Mouse (Mus musculus) small intestine, adult 2 months (tissue): ENCODE measurements around the gene Cyp24a1. TPM values are rescaled to one million over a fixed set of nuclear protein-coding genes. Genes with fewer than 3 reads are reported as not detected.

Experiments used
- H3K27ac ChIP-seq: fragments of 200-500 bp; 2 replicates; pipeline ENCODE4 v1.5.1; 2012; ENCODE audit warnings: low read depth, low read length, control low read depth, inconsistent platforms; ENCODE audit not compliant: insufficient read depth
- H3K27me3 ChIP-seq: fragments of 200-500 bp; 2 replicates; pipeline ENCODE4 v1.6.1; 2012; ENCODE audit warnings: mild to moderate bottlenecking, moderate library complexity, low read length, inconsistent platforms; ENCODE audit not compliant: control insufficient read depth, insufficient read depth
- H3K36me3 ChIP-seq: fragments of 200-500 bp; 2 replicates; pipeline ENCODE4 v1.6.1; 2012; ENCODE audit warnings: mild to moderate bottlenecking, low read length, control low read depth, inconsistent platforms; ENCODE audit not compliant: control insufficient read depth, insufficient read depth
- H3K4me1 ChIP-seq: fragments of 200-500 bp; 2 replicates; pipeline ENCODE4 v1.6.1; 2012; ENCODE audit warnings: low read length, inconsistent platforms, mixed read lengths; ENCODE audit not compliant: control insufficient read depth, insufficient read depth, insufficient read length
- H3K4me3 ChIP-seq: fragments of 200-500 bp; 2 replicates; pipeline ENCODE4 v1.5.1; 2012; ENCODE audit warnings: low read depth, mild to moderate bottlenecking, control low read depth, inconsistent platforms, low read length, moderate library complexity
- CTCF ChIP-seq: fragments of 200-500 bp; IDR thresholded peaks from 2 replicates; pipeline ENCODE4 v1.5.1; 2012; ENCODE audit warnings: low read depth, mild to moderate bottlenecking, control low read depth, inconsistent platforms, low read length, moderate library complexity, mixed read lengths; ENCODE audit not compliant: insufficient replicate concordance, insufficient read length; ENCODE audit errors: extremely low read depth
- POLR2A ChIP-seq: fragments of 200-500 bp; IDR thresholded peaks from 2 replicates; pipeline ENCODE4 v1.6.1; 2012; ENCODE audit warnings: low read depth, mild to moderate bottlenecking, control low read depth, inconsistent platforms, low read length, moderate library complexity
- WGBS: fragments of 180-500 bp; shearing (Covaris S2); methylation state at CpG from one replicate; pipeline ENCODE4 v1.1.7; 2018; 5-methylcytosine and 5-hydroxymethylcytosine counted together
- polyA plus RNA-seq: library from polyadenylated mRNA; depleted of rRNA; stranded (reverse); fragments of >200 nt; gene quantifications from 2 replicates; pipeline ENCODE4 v1.2.3, GENCODE M21; 2012

The Cyp24a1 gene
- polyA plus RNA-seq, 1 experiment = not detected

- Histone ChIP-seq H3K36me3 (peaks cover 17% of the 10 kb centered on the region), H3K4me1 (peaks cover 5% of the 10 kb centered on the region; the same call in 1 of the 2 replicates), H3K27me3 (no peaks in the 10 kb centered on the region), H3K4me3 (no peak overlapping the region), H3K27ac (no peak overlapping the region)
- 77% methylated on average over 12 of the region's 12 CpGs for WGBS
- TF ChIP-seq CTCF = no peak
- no peak for TF ChIP-seq POLR2A
These were observed 16.8 kb upstream of the Cyp24a1 start for GRCm38 (mm10) chr2:170513756-170514155.

- H3K4me3 ChIP-seq = peak overlapping the region; percentile 84
- TF ChIP-seq CTCF (peak; percentile 99), POLR2A (0 out of 2 replicates have a peak, but pooled peaks have one; percentile 14)
- no peaks in the 10 kb centered on the region for H3K27me3 ChIP-seq
- peaks cover 5% of the 10 kb centered on the region; the same call in 1 of the 2 replicates for H3K4me1 ChIP-seq
- H3K36me3 ChIP-seq = peaks cover 2% of the 10 kb centered on the region
- under 1% methylated on average over 69 of the region's 69 CpGs for WGBS
- H3K27ac ChIP-seq = peak overlapping the region; percentile 68
These were observed 14.3 kb upstream of the Cyp24a1 start for GRCm38 (mm10) chr2:170511073-170511891.

DNA sequence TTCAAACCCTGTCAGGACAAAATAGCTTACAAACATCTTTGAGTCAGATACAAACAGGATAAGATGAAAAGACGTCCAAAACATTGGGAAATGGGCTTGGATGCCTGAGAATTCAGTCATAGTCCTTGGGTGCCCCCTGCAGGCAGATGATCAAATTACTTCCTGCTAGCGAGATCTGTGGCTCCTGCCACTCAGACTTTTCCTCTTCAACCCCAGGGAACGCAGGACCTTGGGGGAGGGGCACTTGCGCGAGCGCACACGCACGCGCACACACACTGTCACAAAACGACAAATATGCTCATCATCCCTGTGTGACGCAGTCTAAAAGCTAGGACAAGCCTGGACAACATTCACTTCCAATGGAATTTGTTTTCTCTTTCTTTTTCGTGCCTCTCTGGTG, 11.9 kb upstream of the Cyp24a1 start:
- no peak for TF ChIP-seq POLR2A
- peak; percentile 70; the same call in 1 of the 2 replicates for TF ChIP-seq CTCF
- Histone ChIP-seq H3K4me3 (peak overlapping the region; percentile 53), H3K27me3 (no peaks in the 10 kb centered on the region)

DNA sequence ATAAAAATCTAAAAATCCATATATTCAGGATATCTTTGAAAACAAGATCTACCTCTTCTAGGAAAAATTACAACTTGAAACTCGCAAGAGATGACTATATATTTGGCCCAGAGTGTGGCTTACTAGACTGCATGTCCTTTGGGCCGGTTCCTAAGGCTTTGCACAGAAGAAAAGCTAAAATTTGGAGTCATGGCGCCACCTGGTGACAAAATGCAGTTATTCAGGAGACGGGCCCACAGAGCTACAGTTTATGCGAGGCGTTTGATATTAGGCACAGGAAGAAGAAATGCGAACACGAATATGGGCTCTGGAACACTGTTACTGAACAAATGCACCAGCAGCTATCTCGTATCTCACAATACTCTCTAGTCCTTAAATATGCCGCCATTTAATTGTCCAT, 10.8 kb upstream of the Cyp24a1 start:
- H3K4me3 ChIP-seq = no peak overlapping the region
- 3% methylated on average over 10 of the region's 10 CpGs for WGBS
- no peak overlapping the region for H3K27ac ChIP-seq
- TF ChIP-seq CTCF = peak; percentile 70; the same call in 1 of the 2 replicates
- TF ChIP-seq POLR2A = no peak
- 0 out of 2 replicates have a peak, but pooled peaks cover 4% of the 10 kb centered on the region for H3K27me3 ChIP-seq
- H3K36me3 ChIP-seq = no peaks in the 10 kb centered on the region
- peaks cover 3% of the 10 kb centered on the region; the same call in 1 of the 2 replicates for H3K4me1 ChIP-seq

More for the DNA sequence above, 11.9 kb upstream of the Cyp24a1 start:
- Histone ChIP-seq H3K4me1 (peaks cover 5% of the 10 kb centered on the region; the same call in 1 of the 2 replicates), H3K36me3 (no peaks in the 10 kb centered on the region), H3K27ac (no peak overlapping the region)
- 2% methylated on average over 12 of the region's 12 CpGs for WGBS

DNA sequence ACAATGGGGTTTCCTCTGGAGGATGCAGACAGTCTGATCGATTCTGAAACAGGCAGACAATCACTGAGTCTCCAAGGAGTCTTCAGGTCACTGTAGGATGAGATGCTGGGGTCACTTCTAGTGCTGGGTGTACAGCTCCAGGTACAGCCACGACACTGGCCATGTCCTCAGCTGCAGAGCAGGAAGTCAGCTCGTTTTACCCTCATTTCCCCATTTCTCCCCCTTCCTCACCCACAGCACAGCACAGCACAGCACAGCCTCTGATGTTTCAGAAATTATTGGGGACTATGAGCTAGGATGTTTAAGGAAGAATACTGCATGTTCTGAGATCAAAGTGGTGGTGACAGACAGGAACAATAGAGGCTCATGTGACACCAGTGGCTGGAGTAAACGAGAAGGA, 7.0 kb upstream of the Cyp24a1 start:
- H3K4me3 ChIP-seq = no peak overlapping the region
- TF ChIP-seq POLR2A (no peak), CTCF (no peak)
- no peaks in the 10 kb centered on the region; the same call in 1 of the 2 replicates for H3K4me1 ChIP-seq
- H3K27ac ChIP-seq = no peak overlapping the region
- H3K36me3 ChIP-seq = no peaks in the 10 kb centered on the region
- WGBS = 18% methylated on average over 4 of the region's 4 CpGs
- 0 out of 2 replicates have a peak, but pooled peaks cover 4% of the 10 kb centered on the region for H3K27me3 ChIP-seq

DNA sequence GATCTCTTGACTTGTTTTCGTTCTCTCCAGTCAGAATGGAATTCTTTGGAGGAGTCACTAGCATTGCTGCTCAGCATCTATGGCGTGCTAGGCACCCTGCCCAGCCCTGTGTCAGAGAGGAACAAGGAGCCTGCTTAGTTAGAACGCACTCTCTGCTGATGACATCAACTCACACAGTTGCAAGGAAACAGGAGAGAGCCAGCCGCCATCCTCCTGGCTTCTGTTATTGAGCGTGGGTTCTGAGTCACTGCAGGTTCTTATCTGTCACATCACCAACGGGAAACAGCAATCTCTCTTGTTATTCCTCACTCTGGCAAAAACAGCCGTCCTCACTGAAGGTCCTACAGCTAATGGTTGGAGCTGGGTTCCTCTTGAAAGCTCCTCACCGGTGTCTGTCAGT, 6.4 kb upstream of the Cyp24a1 start:
- Histone ChIP-seq H3K36me3 (no peaks in the 10 kb centered on the region), H3K27ac (no peak overlapping the region), H3K4me1 (no peaks in the 10 kb centered on the region), H3K27me3 (0 out of 2 replicates have a peak, but pooled peaks cover 4% of the 10 kb centered on the region), H3K4me3 (no peak overlapping the region)
- no peak for TF ChIP-seq CTCF
- TF ChIP-seq POLR2A = no peak
- WGBS = 31% methylated on average over 8 of the region's 8 CpGs

- WGBS = 11% methylated on average over 8 of the region's 8 CpGs
- Histone ChIP-seq H3K27ac (peak overlapping the region; percentile 2; the same call in 1 of the 2 replicates), H3K27me3 (peaks cover 37% of the 10 kb centered on the region), H3K36me3 (no peaks in the 10 kb centered on the region), H3K4me3 (no peak overlapping the region), H3K4me1 (peaks cover 10% of the 10 kb centered on the region)
- no peak for TF ChIP-seq CTCF
- no peak for TF ChIP-seq POLR2A
These were observed 1.1 kb upstream of the Cyp24a1 start for GRCm38 (mm10) chr2:170498011-170498410.
